Mouse (Mus musculus): ENCODE measurements around the gene Hcrtr2. TPM values are rescaled to one million over a fixed set of nuclear protein-coding genes. Genes with fewer than 3 reads are reported as not detected.

Hcrtr2 gene
- not detected for total RNA-seq (2021)

DNA sequence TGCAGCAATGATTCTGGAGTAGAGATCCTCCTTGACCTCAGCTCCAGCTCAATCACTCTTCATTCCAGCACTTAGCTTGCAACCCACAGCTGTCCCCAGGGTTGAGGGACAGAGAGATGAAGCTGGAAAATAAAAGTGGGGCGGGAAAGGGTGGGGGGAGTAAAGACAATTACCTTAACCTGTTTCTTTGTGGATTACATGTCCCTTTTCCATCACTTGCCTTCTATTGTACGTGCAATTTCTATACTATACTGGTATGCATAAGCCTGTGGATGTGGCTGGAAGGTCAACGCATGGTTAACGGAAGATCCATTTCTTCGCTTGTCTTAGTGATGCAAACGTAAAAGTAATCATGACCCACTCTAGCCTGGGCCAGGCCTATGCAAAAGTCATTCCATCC lies at the start of gene Hcrtr2:
Gene Hcrtr2, minus strand, starts transcription at position 101 of the 400 bp plus-strand sequence.
- intact Hi-C loops (cut with DNase I): no loop called here
- no peak for DNase-seq

DNA sequence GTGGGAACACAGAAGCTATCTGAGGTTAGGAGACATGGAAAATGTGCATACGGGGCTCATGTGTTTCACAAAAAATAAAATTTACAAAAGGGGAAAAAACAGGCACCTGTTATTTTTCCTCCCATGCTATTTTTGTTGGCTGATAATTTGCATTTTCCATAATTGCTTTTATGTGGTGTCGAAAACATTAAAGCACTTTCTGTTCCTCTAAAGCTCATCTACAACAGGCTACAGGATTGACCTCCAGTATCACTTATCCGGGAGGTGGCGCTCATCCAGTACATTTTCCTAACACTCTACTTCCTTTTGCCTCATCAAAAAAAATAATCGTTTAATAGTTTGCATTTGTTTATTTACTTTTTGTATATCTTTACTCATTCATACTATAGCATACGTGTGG lies 41.2 kb upstream of the Hcrtr2 start:
- intact Hi-C loops (cut with DNase I): no loop called here
- no peak for DNase-seq

DNA sequence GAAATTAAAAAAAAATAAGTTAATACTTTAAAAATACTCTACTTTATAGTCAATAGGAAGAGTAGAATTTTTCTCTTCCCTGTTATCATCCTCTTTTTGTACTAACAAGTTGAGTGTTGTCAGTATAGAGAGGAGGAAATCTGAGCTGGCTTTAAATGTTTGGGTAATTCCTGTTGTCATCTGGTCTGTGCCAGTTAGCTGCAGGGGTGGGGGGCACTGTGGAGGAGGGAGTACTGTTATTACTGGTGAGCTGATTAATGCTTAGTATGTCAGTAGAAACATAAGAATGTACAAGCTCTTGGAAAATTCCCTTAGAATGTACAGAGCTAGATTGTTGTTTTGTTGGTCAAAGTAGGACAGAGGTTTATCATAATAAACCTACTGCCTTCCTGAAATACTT lies 36.7 kb upstream of the Hcrtr2 start:
- DNase-seq: no peak
- intact Hi-C loops (cut with DNase I): no loop called here

DNA sequence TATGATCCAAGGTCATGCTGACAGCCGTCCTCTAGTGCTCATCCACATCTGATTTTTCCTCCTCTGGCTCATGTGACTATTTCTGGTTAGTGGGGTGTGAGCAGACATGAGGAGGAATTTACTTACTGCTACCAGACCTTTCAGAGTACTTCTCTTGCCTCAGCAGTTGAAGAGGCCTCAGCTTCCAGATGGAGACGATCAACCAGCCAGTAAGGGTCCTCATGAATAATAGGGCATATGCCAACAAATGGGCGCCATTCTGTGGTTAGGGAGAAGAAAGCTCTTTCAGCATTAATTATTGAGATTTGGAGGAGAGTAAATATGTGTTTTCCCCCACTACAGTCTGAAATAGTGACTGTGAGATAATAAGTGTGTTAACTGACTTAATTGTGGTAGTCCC lies 28.7 kb upstream of the Hcrtr2 start:
- intact Hi-C loops (cut with DNase I): no loop called here
- DNase-seq: no peak

DNA sequence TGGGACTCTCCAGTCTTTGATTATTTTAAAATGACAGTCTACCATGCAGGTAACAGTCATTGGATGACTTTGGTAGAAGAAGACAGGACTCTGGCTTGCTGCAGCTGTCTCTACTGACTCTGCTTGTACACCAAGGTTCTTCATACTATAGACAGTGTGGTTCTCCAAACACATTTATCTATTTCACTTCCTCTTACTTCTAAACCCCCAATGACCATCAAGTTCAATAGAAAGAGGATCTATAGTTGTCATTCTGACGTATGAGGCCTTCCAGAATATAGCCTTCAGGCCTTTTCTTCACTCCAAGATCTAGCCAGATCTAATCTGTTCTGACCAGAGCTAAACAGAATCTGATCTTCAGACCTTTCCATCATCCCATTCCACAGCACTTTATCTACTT lies 23.6 kb upstream of the Hcrtr2 start:
- DNase-seq: no peak
- intact Hi-C loops (cut with DNase I): no loop called here

DNA sequence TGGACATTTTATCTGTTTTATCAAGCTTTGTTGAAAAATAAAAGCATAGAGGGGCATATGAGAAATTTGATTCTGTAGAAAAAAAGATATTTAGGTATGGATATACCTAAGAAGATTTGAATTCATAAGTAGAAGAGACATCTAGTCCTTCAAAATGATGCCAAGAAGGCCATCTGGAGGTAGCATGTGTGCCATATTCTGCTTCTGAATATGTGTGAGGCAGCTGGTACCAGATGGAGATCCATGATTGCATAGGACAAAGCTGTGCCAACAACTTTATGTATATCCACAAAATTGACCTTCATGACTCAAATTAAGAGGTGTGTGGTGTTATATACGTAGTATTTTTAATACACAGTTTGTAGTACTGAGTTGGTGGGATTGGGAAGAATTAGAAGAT lies 7.4 kb upstream of the Hcrtr2 start:
- no peak for DNase-seq
- intact Hi-C loops (cut with DNase I): no loop called here

DNA sequence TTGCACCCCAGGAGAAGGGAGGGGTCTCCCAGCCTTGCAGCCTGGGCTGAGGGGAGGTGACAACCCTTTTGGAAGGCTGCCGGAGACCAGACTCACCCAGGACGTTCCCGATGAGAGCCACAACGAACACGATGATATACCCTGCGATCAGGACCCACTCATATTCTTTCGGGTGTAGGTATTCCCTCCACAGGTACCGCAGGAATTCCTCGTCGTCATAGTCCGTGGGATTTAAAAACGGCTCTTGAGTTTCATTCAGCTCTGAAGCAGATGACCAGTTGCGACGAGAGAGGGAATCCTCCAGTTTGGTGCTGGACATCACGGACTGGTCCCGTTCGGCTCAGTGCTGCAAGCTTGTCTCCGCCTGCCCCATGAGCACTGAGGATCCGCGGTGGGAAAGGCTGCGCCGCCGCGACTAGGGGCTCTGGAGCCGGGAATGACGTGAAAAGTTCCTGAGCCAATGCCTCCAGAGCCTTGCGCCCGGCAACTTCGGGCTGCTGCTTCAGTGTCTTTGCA lies 412 bp downstream of the Hcrtr2 start:
- intact Hi-C loops (cut with DNase I): no loop called here
- DNase-seq: no peak

DNA sequence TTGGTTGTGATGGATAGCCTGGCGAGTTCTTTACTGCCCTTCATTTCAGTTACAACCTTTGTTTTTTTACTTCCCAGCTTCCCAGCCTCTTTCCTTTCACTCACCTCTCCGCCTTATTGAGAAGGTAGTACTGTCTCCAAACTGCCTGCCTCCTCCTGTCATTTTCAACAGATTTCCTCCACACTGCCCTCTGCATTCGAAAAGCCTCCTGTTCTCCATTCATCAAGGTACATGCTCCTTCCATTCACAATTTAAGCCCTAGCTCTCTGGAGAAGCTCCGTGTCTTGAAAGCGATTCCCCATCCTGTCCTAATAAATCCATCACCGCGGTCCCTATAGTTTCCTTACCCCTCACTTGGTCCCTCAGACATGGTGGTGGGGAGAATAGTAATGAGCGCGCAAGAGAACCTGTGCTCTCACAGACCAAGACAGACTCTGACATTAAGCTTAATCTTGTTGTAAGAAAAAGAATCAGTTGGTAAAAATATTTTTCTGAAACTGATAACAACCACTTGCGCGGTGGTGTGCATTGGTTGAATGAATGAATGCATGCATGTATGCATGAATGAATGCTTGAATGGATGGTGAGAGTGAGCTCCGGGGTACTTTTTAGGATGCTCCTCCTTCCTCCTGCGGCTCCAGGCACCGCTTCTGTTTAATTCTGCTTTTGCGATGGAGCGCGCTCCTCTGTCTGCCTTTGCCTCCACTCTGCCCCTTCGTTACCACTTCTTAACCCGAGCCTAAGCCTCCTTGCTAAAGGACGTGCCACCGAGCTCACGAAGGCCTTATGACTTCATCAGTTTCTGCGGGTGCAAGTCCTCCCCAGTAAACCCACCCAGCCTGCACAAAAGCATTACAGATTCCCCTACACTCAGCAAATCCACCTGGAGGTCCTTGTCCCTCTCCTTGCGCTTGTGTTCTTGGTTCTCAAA lies 1.3 kb downstream of the Hcrtr2 start:
- intact Hi-C loops (cut with DNase I): no loop called here
- DNase-seq: no peak

DNA sequence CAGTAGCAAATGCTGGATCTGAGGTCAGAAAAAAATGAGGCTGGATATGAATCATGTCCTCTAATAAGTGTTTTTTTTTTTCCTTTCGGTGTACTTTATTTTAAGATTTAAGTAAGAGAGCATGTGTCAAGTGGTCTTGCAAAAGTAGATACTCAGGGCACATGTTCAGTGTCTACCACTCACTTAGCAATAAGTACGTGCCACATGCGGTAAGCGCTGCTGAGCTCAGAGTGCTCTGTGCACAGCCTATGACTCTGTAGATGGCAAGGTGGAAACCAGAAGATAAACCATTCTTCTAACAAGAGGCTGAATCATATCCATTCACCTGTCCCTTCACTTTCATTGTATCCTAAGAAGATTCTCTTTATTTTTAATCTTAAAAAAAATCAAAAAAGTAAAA lies 2.1 kb downstream of the Hcrtr2 start:
- intact Hi-C loops (cut with DNase I): no loop called here
- no peak for DNase-seq

DNA sequence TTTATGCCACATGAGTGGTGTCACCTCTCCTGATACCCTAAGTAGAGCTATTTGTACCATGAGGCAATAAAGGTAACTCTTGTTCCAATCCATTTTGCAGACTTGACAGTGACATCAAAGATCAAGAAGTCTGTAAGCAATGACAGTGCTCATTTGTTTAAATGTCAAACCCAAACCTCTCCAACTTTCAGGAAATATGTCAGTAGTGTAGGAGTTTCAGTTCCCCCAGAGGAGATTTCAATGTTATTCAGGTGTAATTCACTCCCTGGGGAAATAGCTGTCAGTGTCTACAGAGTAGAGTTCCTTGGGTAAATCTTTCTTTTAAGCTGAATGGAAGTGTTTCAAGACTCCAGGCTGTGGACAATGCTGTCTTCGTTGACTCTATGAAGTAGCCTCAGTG lies 2.9 kb downstream of the Hcrtr2 start:
- no peak for DNase-seq
- intact Hi-C loops (cut with DNase I): no loop called here

DNA sequence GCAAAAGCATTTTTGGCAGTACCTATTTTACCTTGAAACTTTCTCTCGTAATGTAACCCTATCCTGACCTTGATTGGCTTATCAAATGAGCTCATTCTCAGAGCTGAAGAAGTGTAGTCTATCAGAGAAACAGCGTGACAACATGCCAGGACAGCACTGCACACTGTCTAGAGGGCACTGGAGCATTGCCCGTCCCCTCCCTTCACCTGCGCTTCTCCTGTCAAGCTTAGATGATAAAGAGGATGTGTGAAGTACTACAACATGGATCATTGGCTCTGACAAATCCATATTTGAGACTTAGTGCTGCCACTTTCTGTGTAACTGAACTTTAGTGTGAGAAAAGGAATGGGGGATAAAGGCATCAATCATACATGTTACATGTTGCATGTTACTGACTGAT lies 5.4 kb downstream of the Hcrtr2 start:
- DNase-seq: no peak
- intact Hi-C loops (cut with DNase I): no loop called here

DNA sequence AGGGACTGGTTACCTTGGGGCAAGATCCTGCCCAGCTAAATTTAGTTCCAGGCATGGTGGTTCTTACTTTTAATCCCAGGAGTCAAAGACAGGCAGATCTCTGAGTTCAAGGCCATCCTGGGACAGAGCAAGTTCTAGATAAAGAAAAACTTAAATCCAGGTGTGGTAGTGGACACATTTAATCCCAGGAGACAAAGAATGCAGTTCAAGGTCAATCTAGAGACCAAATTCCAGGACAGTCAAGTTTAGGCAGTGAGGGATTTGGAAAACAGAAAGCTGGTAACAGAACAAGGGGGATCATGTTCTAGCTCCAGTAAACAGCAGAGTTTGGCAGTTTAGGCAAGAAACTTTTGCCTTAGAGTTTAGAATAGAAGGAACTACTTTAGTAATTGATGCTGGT lies 8.6 kb downstream of the Hcrtr2 start:
- intact Hi-C loops (cut with DNase I): no loop called here

DNA sequence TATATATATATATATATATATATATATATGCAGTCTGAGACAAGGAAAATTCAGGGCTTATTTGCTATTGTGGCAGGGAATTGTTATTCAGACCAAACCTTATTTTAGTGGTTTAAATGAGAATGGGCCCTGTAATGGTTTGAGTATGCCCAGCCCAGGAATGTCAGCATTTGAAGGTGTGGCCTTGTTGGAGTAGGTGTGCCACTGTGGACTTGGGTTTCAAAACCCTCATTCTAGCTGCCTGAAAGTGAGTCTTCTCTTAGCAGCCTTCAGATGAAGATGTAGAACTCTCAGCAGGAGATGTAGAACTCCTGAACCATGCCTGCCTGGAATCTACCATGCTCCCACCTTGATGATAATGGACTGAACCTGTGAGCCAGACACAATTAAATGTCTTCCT lies 9.7 kb downstream of the Hcrtr2 start:
- intact Hi-C loops (cut with DNase I): no loop called here
- DNase-seq: no peak

More for the DNA sequence above, 8.6 kb downstream of the Hcrtr2 start:
- DNase-seq: no peak

DNA sequence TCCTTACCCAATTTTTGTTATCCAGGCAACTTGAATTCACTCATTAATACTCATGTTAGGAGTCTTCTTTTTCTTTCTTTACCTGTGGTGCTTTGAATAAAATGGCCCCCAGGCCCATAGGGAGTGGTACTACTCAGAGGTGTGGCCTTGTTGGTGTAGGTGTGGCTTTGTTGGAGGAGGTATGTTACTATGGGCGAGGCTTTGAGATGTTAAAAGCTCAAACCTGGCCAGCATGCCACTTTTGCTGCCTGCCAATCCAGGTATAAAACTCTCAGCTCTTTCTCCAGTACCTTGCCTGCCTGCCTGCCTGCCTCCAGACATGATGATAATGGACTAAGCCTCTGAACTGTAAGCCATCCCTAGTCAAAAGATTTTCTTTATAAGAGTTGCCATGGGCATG lies 11.4 kb downstream of the Hcrtr2 start:
- no peak for DNase-seq
- intact Hi-C loops (cut with DNase I): no loop called here

DNA sequence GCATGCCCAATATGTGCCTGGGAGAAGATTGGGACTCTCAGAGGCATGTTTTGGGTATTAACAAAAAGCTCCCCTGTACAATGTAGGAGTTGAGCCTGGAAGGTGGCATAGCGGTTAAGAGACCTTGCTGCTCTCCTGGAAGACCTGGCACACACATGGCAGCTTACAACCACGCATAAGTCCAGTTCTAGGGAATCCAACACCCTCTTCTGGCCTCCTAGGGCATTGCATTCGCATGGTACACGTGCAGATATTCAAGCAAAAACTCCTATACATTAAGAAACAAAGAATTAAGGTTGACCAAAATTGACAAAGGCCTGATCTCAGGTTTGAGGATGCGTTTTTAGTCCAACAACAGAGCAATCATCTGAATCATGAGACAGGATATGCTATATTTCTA lies 32.3 kb downstream of the Hcrtr2 start:
- DNase-seq: no peak

DNA sequence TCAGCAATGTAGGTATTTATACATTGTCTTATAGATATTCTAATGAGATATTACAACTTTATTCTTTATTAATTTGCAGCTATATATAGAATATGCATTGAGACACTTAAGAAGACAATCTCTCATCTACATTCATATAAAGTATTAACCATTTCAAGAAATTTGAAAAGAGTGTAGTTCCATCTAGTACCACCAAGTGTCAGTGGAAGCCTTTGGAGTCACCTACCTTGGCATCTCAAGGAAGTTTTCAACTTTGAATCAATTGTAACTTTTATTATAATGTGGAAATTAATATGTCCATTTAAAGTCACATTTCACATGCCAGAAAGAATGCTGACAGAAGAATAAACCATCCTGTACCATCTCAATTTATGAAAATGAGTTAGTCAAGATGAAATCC lies 52.8 kb downstream of the Hcrtr2 start:
- intact Hi-C loops (cut with DNase I): no loop called here
- DNase-seq: no peak

More for the DNA sequence above, 32.3 kb downstream of the Hcrtr2 start:
- intact Hi-C loops (cut with DNase I): no loop called here

DNA sequence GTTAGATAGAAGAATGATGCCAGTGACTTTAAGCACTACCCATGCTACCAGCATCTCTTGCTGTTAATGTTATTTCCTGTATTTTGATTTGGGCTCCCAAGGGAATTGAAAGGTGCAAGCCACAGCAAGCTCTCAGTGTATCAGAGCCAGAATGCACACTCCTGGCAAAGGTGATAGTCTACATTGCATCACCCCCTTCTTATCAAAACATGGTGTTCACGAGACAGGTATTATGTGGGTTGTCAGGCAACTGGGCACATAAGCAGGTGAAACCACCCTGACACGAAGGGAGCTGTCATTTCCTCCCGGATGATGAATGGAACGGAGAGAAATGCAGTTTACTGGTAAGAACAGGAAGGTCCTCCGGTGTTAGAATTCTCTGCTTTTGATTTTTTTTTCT lies 65.9 kb downstream of the Hcrtr2 start:
- no peak for DNase-seq
- intact Hi-C loops (cut with DNase I): no loop called here

DNA sequence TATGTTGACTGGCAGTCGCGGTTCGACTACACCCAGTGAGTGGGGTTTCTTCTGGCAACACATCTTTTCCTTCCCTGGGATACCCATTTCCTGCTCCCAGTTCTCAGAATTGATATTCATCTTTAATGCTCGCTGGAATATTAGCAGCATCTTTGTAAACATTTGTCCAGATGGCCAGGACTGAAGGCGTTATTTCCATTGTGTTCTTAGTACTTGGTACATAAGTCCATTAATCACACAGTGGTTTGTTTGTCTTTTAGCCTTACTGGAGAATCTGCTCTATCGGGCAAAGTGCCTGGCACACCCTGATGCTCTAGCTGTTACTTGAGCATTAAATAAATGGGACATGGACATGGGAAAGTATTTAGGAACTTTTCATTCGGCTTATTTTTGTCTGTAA lies 71.1 kb downstream of the Hcrtr2 start:
- no peak for DNase-seq
- intact Hi-C loops (cut with DNase I): no loop called here

DNA sequence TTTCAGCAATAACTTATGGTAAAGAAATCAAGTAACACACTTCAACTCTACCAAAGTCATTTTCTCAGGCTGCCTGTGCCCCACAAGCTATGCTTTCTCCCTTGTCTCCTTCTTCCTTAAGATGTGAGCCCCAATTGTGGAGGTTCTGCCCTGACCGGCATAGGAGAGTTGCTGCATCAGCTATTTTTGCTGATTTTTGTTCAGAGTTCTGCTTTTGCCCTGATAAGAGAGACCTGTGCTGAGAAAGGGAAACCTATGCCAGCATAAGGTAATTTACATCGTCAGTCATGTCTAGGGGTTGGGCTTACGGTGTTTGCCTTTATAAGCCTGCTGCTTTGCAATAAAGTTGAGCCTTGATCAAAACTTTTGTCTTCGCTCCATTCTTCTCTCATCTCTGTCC lies 71.5 kb downstream of the Hcrtr2 start:
- intact Hi-C loops (cut with DNase I): no loop called here

DNA sequence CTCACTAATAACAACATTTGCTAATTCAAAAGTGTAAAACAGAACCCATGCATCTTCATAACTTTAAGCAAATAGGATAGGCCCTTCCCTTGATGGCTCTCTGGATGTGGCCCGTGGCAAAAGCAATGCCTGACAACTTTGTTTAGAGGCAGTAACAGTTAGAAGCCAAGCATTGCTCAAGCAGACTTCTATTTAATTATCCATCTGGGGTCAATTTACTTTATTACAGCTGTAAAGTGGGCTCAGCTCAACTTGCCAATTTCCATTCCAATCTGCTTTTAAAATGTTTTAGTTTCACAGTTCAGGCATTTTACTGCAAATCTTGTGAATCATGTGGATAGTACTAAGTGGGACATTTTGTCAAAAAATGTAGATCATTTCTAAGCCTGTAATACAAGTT lies 81.3 kb downstream of the Hcrtr2 start:
- intact Hi-C loops (cut with DNase I): no loop called here
- no peak for DNase-seq

More for the DNA sequence above, 71.5 kb downstream of the Hcrtr2 start:
- DNase-seq: no peak

DNA sequence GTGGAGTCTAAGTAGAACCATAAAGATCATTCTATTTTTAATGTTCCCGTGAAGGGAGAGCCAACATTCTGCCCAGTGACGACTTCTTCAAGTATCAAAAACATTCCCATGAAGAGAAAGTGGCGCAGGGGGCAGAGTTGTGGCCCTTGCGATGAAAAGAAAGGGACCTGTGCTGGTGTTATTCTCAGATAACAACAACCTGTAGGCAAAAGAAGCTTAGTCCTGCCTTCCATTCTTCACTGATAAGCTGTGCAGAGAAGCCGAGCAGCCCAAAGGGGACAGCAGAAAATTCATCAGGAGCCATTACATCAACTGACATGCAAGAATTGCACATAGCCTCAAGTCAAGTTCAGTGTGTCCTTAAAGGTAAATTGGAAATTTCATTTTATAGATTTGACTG lies 85.7 kb downstream of the Hcrtr2 start:
- intact Hi-C loops (cut with DNase I): loop anchor here (2.0 to 5.0 kb wide), 3 partner anchors 116 to 521 kb away; no protein-coding TSS in a partner anchor
- no peak for DNase-seq

DNA sequence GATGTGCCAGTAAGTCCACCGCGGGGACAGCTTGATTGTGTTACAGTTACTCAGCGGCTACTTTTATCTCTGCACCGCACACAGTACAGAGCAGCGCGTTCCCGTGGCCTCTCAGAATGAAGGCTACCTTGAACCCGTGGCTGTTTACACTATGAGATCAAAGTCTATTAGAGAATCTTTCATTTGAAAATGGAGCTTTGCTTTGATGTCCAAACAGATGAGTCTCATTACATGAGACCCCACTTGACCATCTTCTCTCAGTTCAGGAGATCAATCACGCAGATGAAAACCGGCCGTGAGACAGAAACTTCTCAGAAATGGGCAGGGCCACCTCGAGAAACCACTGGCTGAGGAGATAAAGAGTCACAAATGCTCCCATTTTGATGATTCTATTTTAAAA lies 86.4 kb downstream of the Hcrtr2 start:
- intact Hi-C loops (cut with DNase I): loop anchor here (2.0 to 5.0 kb wide), 3 partner anchors 115 to 520 kb away; no protein-coding TSS in a partner anchor

More for the DNA sequence above, 86.4 kb downstream of the Hcrtr2 start:
- no peak for DNase-seq
